Mouse (Mus musculus): ENCODE results near the gene Cox6b1. TPM values are rescaled to one million over a fixed set of nuclear protein-coding genes. Genes with fewer than 3 reads are reported as not detected.

Gene Cox6b1
- polyA plus RNA-seq (2012; rRNA removed; ENCODE audit: low replicate concordance): 332 and 742 TPM in 2 replicates

DNA sequence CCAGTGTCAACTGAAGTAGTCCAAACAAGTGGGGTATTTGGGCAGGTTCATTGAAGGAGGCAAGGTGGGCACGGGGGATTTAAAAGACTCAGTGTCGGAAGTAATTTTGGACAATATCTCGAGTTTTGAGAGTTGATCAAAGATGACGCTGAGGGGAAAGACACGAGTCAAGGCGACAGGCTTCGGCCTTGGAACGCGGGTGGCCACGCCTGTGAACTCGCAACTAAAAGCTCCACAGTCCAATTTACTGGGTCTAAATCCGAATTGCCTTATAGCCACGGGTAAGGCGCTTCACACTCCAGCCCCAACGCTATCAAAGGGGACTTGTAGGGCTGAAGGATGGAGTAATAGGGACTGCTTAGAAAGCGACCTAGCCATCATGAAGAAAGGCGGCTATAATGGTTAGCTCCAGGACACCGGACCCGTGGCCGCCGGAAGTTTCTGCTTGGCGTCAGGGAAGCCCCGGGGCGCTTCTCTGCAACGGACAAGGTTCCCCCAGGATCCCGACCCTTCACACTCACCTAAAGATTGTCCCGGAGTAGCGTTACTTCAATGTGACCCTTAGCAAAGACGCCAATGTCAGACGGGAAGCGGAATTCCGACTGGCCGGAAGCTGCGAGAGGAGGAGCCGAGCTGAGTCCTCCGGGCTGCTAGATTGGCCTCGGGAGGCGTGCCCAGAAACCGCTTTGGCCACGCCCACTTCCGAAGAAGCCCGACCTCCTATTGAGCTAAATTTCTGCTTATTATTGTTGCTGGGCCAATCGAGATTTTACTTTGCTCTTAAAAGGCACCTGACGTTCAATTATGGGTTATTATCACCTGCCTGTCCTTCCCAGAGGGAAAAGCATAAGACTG is at the start of gene Cox6b1:
Cox6b1 (minus strand) TSS at position 622 of the 855 bp plus-strand sequence.

DNA sequence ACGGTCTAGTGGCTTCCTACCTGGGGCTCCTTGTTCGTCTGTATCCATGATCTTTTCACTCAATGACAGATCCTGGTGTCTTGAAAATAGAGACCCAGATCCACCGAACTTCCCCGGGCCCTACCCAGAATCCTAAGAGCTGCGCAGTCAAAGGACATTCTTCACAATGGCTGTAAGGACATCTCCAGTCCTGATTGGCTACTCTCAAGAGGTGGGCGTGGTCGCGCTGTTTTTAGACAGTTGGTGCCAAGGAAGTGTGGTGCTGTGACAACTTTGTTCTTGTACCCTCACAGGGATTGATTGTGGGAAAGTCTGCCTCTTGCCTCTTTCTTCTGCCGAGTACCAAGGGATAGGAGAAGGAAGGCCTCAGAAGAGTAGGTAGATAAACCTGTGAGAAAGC is 45.5 kb upstream of the Cox6b1 start, which contains the start of gene Pmis2:
Pmis2 (minus strand) TSS at position 126 of the 400 bp plus-strand sequence.

DNA sequence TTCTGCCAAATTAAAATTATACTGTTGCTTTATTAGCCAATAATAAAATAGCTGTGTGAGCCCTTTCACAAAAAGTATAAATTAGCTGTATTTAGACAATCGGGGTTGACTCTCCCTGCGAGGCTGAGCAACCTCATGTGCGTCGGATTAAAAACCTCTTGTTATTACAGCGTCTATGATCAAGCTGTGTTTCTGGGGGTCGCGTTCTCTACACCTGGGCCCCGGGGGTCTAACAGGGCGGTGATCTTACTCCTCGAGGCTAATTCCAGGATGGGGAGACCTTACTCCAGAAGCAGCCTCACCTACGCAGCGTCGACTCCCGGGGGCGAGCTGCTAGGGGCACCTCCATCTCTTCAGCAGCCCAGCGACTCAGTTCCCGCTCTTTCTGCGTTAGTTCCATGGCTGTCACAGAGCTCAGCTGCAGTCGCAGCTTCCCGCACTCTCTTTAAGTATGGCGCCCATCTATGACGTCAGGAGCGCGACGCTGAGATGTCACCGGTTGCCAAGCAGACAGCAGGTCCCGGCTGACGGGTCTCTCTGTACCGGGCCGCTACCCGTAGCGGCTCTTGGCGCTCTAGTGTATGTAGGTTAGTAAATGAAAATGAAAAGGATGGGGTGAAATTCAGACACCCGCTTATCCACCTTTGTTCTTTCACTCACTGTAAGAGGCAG is 38.7 kb upstream of the Cox6b1 start, which contains the start of gene Haus5:
Haus5 (minus strand) TSS at position 466 of the 672 bp plus-strand sequence.

DNA sequence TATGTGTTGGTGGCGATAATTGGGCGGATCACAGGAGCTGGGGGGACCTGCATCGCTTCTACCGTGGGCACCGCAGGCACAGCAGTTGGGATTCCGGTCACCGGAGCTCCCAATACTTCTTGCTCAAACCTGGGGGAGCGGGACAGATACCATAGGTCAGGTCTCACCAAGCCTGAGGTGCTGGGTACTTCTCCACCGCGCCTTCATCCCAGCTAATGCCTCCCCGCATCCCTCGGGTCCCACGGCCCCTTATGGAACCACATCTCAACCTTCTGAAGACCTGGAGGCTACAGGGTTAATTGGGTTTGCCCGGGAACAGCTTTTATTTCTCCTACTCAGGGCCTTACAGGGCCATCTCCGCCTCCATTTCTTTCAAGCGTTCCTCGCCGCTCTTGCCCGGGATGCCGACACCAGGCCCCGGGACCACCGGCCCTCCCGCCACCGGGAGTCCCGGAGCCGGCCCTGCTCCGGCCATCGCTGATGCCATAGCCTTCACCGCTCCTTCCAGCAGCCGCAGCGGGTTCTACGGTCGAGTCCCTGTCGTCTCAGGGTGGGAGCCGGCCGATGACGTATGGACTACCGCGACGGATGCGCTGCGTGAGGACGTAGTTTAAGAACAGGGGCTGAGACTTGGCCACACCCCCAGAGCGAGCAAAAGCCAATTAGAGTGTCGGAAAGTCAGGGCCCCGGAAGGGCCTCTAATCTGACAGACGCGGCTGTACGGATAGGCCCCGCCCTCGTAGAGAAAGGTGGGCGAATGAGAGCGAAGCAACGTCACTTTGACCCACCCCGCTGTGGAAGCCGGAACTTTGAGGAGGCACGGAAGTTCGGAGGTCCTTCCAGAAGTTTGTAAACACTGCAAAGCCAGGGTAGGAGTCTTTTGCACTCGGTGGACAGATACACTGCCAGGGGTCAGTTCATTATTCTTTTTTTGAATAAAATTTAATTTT is 23.9 kb upstream of the Cox6b1 start, which contains the start of gene Rbm42:
Rbm42 (minus strand) TSS at position 727 of the 950 bp plus-strand sequence.

DNA sequence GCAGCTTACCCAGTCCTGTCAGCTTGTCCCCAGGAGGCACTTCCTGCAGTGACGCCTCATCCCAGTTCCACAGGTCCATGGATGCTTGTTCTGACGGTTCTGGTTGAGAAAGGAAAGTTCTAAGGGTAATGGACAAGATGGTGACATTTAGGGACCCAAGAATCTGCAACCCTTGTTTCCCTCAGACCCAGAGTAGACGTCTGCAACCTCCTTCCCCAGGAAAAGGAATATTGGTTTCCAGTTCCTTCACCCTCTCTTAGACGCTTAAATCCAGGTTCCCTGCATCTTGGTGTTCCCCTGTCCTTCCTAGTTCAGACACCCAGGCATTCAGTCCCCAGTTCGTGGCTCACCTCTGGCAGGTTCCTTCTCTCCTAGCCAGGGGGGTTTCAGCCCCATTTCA is 9.8 kb upstream of the Cox6b1 start, which contains the start of gene Etv2:
Etv2 (minus strand) TSS at position 101 of the 400 bp plus-strand sequence.

DNA sequence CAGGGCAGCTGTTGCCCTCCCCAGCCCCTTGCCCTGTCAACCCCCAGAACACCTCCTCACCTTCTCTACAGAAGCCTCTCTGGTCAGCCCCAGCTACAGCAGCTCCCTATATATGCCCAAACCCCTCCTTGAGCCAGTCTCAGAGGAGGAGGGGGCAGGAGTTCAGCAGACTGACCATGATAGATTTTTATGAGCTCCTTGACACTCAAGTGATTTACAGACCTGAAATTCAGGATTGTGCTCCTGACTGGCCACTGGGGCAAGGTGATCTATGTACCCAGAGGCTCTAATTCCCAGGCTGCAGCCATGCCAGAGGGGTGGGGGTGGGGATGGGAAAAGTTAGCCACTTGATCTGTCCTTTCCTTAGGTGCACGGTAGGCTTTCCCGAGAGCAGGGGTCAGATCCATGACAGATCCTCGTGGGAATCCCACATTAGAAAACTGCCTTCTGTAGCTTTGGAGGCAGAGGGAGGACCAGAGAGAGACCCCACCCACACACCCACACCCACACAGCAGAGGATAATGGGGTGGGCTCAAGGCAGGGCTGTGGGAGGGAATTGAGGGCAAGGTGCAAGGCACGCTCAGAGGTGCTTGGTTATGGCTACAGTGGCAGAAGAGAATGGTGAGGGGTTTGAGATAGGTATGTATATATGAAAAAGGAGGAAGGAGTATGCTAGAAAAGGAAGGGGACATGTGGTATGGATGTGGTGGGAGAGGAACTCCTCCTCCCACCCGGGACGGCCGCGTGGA is 13.1 kb downstream of the Cox6b1 start, which contains the start of gene Upk1a:
Upk1a (minus strand) TSS at position 194 of the 749 bp plus-strand sequence.

DNA sequence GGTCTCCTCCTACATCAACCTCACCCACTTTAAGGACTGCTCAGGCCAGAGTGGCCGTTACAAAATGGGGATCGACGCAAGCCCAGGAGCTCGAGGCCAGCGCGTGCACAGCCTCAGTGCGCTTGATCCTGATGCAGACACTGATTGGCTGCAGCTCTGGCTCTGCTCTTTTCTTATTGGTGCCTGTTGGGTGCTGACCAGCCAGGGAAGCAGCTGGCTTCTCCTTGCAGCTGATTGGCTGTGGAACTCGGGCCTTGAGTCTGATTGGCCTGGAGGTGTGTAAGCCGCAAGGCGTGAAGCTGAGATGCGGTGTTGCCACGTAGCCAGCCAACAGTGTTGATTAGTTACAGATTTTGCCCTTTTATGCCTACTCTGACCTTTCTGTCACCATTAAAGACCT is 27.2 kb downstream of the Cox6b1 start, which contains the start of gene Zbtb32:
Zbtb32 (minus strand) TSS at position 124 of the 400 bp plus-strand sequence.

DNA sequence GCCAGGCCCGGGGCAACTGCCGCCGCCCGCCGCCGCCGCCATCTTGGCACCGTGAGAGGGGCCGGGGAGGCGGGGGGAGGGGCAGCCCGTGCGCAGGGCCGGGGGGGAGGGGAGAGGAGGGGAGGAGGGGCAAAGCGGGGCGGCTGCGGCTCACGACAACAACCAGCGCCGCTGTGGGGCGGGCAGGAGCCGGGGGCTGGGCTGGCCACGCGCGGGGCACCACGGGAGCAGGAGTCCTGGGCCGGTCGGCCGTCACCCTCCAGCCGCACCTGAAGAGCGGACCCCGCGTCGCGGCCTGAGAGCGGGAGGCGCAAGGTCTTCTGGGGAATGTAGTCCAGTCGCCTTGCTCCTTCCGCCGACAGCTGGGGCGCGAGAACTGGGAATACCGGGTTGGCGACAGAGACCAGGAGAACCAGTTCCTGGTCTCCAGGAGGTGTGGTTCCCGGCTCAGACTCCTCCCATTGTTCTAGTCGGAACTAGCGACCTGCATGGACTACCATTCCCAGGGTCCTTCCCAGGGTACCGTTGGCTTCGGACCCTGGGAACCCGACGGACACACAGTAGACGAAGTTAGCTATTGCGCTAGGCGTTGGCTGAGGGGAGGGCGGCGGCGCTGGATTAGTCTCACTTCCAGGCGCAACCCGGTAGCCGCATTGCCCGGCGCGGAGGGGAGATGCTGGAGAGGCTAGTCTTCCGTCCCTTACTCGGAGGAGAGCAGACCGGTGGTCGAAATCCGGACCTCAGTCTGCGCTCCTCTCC is 37.1 kb downstream of the Cox6b1 start, which contains the start of gene Kmt2b:
Kmt2b (minus strand) TSS at position 51 of the 759 bp plus-strand sequence.

Other genes starting within 250 kb of the Cox6b1 start
- gene Tyrobp, start 212.4 kb downstream of the Cox6b1 start, polyA plus RNA-seq (2012; rRNA removed; ENCODE audit: low replicate concordance): 324 and 410 TPM in 2 replicates
- 133 and 195 TPM in 2 replicates for gene Hcst, start 206.3 kb downstream of the Cox6b1 start, polyA plus RNA-seq (2012; rRNA removed; ENCODE audit: low replicate concordance)
- 16.2 and 37.4 TPM in 2 replicates for gene Nfkbid, start 204.4 kb downstream of the Cox6b1 start, polyA plus RNA-seq (2012; rRNA removed; ENCODE audit: low replicate concordance)
- gene Aplp1, start 180.6 kb downstream of the Cox6b1 start, polyA plus RNA-seq (2012; rRNA removed; ENCODE audit: low replicate concordance): 3.7 and 7.4 TPM in 2 replicates
- gene Kirrel2, start 168.5 kb downstream of the Cox6b1 start, polyA plus RNA-seq (2012; rRNA removed; ENCODE audit: low replicate concordance): 0.63 TPM in 1 of 2 replicates, not detected in the other
- 0.27 and 0.61 TPM in 2 replicates for gene Nphs1, start 167.8 kb downstream of the Cox6b1 start, polyA plus RNA-seq (2012; rRNA removed; ENCODE audit: low replicate concordance)
- 1.4 TPM in 1 of 2 replicates, not detected in the other for gene Prodh2, start 132.5 kb downstream of the Cox6b1 start, polyA plus RNA-seq (2012; rRNA removed; ENCODE audit: low replicate concordance)
- gene Arhgap33, start 91.1 kb downstream of the Cox6b1 start, polyA plus RNA-seq (2012; rRNA removed; ENCODE audit: low replicate concordance): 10.7 and 22.5 TPM in 2 replicates
- 49.5 and 798 TPM in 2 replicates for gene Hspb6, start 74.0 kb downstream of the Cox6b1 start, polyA plus RNA-seq (2012; rRNA removed; ENCODE audit: low replicate concordance)
- 8.0 and 10.5 TPM in 2 replicates for gene Proser3, start 73.9 kb downstream of the Cox6b1 start, polyA plus RNA-seq (2012; rRNA removed; ENCODE audit: low replicate concordance)
- gene Lin37, start 66.3 kb downstream of the Cox6b1 start, polyA plus RNA-seq (2012; rRNA removed; ENCODE audit: low replicate concordance): 36.9 and 40.0 TPM in 2 replicates
- 58.9 and 66.3 TPM in 2 replicates for gene U2af1l4, start 62.9 kb downstream of the Cox6b1 start, polyA plus RNA-seq (2012; rRNA removed; ENCODE audit: low replicate concordance)
- 2.1 and 2.5 TPM in 2 replicates for gene Gm49396, start 62.8 kb downstream of the Cox6b1 start, polyA plus RNA-seq (2012; rRNA removed; ENCODE audit: low replicate concordance)
- gene Psenen, start 62.5 kb downstream of the Cox6b1 start, polyA plus RNA-seq (2012; rRNA removed; ENCODE audit: low replicate concordance): 97.0 and 187 TPM in 2 replicates
- gene Igflr1, start 60.7 kb downstream of the Cox6b1 start, polyA plus RNA-seq (2012; rRNA removed; ENCODE audit: low replicate concordance): 9.9 and 16.6 TPM in 2 replicates
- 63.8 and 73.1 TPM in 2 replicates for gene Kmt2b, start 37.4 kb downstream of the Cox6b1 start, polyA plus RNA-seq (2012; rRNA removed; ENCODE audit: low replicate concordance)
- 4.8 and 7.8 TPM in 2 replicates for gene Zbtb32, start 27.2 kb downstream of the Cox6b1 start, polyA plus RNA-seq (2012; rRNA removed; ENCODE audit: low replicate concordance)
- gene Upk1a, start 13.3 kb downstream of the Cox6b1 start, polyA plus RNA-seq (2012; rRNA removed; ENCODE audit: low replicate concordance): 1.4 and 2.3 TPM in 2 replicates
- not detected in 2 replicates for gene Etv2, start 9.7 kb upstream of the Cox6b1 start, polyA plus RNA-seq (2012; rRNA removed; ENCODE audit: low replicate concordance)
- gene Rbm42, start 24.2 kb upstream of the Cox6b1 start, polyA plus RNA-seq (2012; rRNA removed; ENCODE audit: low replicate concordance): 53.5 and 112 TPM in 2 replicates
- gene Haus5, start 38.8 kb upstream of the Cox6b1 start, polyA plus RNA-seq (2012; rRNA removed; ENCODE audit: low replicate concordance): 11.4 and 12.7 TPM in 2 replicates
- gene Pmis2, start 45.5 kb upstream of the Cox6b1 start, polyA plus RNA-seq (2012; rRNA removed; ENCODE audit: low replicate concordance): not detected in 2 replicates
- not detected in 2 replicates for gene 2200002J24Rik, start 72.8 kb upstream of the Cox6b1 start, polyA plus RNA-seq (2012; rRNA removed; ENCODE audit: low replicate concordance)
- gene Atp4a, start 86.1 kb upstream of the Cox6b1 start, polyA plus RNA-seq (2012; rRNA removed; ENCODE audit: low replicate concordance): 0.05 and 0.70 TPM in 2 replicates
- 183 and 405 TPM in 2 replicates for gene Tmem147, start 103.4 kb upstream of the Cox6b1 start, polyA plus RNA-seq (2012; rRNA removed; ENCODE audit: low replicate concordance)
- 0.09 and 0.10 TPM in 2 replicates for gene Gapdhs, start 117.5 kb upstream of the Cox6b1 start, polyA plus RNA-seq (2012; rRNA removed; ENCODE audit: low replicate concordance)
- 6.5 and 14.4 TPM in 2 replicates for gene Sbsn, start 125.3 kb upstream of the Cox6b1 start, polyA plus RNA-seq (2012; rRNA removed; ENCODE audit: low replicate concordance)
- gene Dmkn, start 137.6 kb upstream of the Cox6b1 start, polyA plus RNA-seq (2012; rRNA removed; ENCODE audit: low replicate concordance): 5.2 and 132 TPM in 2 replicates
- 1.2 and 71.0 TPM in 2 replicates for gene Krtdap, start 161.7 kb upstream of the Cox6b1 start, polyA plus RNA-seq (2012; rRNA removed; ENCODE audit: low replicate concordance)
- gene Ffar2, start 197.6 kb upstream of the Cox6b1 start, polyA plus RNA-seq (2012; rRNA removed; ENCODE audit: low replicate concordance): 44.2 and 53.7 TPM in 2 replicates
- gene Ffar3, start 230.0 kb upstream of the Cox6b1 start, polyA plus RNA-seq (2012; rRNA removed; ENCODE audit: low replicate concordance): 0.10 and 0.11 TPM in 2 replicates
- 5.8 and 8.9 TPM in 2 replicates for gene Ffar1, start 235.4 kb upstream of the Cox6b1 start, polyA plus RNA-seq (2012; rRNA removed; ENCODE audit: low replicate concordance)